Mouse (Mus musculus) limb, embryonic 15.5 days (tissue): ENCODE results near the gene Ankrd34c. TPM values are rescaled to one million over a fixed set of nuclear protein-coding genes. Genes with fewer than 3 reads are reported as not detected.

Experiments
- ATAC-seq: fragments of 200-750 bp; cut with Nextera tagmentation; 2 replicates; pipeline ENCODE4 v1.8.0; 2017; ENCODE audit warnings: low read depth, moderate TSS enrichment; ENCODE audit not compliant: insufficient number of reproducible peaks, low FRiP score, low TSS enrichment
- H3K27ac ChIP-seq: fragments of 300-500 bp; sonication (generic); 2 replicates; pipeline ENCODE4 v1.5.1; 2015; ENCODE audit warnings: moderate library complexity, mild to moderate bottlenecking, inconsistent platforms
- H3K27me3 ChIP-seq: fragments of 300-500 bp; sonication (generic); 2 replicates; pipeline ENCODE4 v1.6.1; 2015; ENCODE audit warnings: inconsistent platforms
- H3K36me3 ChIP-seq: fragments of 300-500 bp; sonication (generic); 2 replicates; pipeline ENCODE4 v1.6.1; 2015; ENCODE audit warnings: inconsistent platforms
- H3K4me1 ChIP-seq: fragments of 300-500 bp; sonication (generic); 2 replicates; pipeline ENCODE4 v1.6.1; 2015; ENCODE audit warnings: inconsistent platforms
- H3K4me2 ChIP-seq: fragments of 300-500 bp; sonication (generic); 2 replicates; pipeline ENCODE4 v1.6.1; 2015; ENCODE audit warnings: mild to moderate bottlenecking, inconsistent platforms
- H3K4me3 ChIP-seq: fragments of 300-500 bp; sonication (generic); 2 replicates; pipeline ENCODE4 v1.5.1; 2015; ENCODE audit warnings: mild to moderate bottlenecking, inconsistent platforms
- H3K9ac ChIP-seq: fragments of 300-500 bp; sonication (generic); 2 replicates; pipeline ENCODE4 v1.6.1; 2015; ENCODE audit warnings: inconsistent platforms
- H3K9me3 ChIP-seq: fragments of 300-500 bp; sonication (generic); 2 replicates; pipeline ENCODE4 v1.6.1; 2016; ENCODE audit warnings: inconsistent platforms
- WGBS: fragments of 180-500 bp; shearing (Covaris S2); methylation state at CpG from one replicate; pipeline ENCODE4 v1.1.7; 2015; 5-methylcytosine and 5-hydroxymethylcytosine counted together
- polyA plus RNA-seq: library from polyadenylated mRNA; unstranded; fragments of >200 nt; fragmentation: Nextera tagmentation; extraction: Ambion mirVana; gene quantifications from 2 replicates; pipeline ENCODE4 v1.2.1, GENCODE M21; 2015

The Ankrd34c gene
- 0.05 TPM in 1 of 2 replicates, not detected in the other for polyA plus RNA-seq

- peaks cover 16% of the 10 kb centered on the region for H3K27me3 ChIP-seq
- H3K4me2 ChIP-seq: no peak within 1 kb of the TSS
- H3K9ac ChIP-seq: no peak within 1 kb of the TSS
- 0 out of 2 replicates have a peak, but pooled peaks cover 5% of the 10 kb centered on the region for H3K4me1 ChIP-seq
- ATAC-seq: no peak
- no peak within 1 kb of the TSS for H3K4me3 ChIP-seq
- 2% methylated on average over 8 of the region's 8 CpGs for WGBS
- H3K27ac ChIP-seq: no peak within 1 kb of the TSS
- H3K36me3 ChIP-seq: no peaks in the 10 kb centered on the region
- H3K9me3 ChIP-seq: no peaks in the 10 kb centered on the region
These were observed at the start of gene Ankrd34c for GRCm38 (mm10) chr9:89738295-89738694. Ankrd34c (minus strand) TSS chr9:89738475.

GRCm38 (mm10) chr9:89787532-89787931 lies 49.3 kb upstream of the Ankrd34c start:
- Histone ChIP-seq H3K4me2 (no peak overlapping the region), H3K27ac (no peak overlapping the region), H3K36me3 (no peaks in the 10 kb centered on the region), H3K9ac (no peak overlapping the region), H3K27me3 (no peaks in the 10 kb centered on the region), H3K9me3 (no peaks in the 10 kb centered on the region), H3K4me3 (no peak overlapping the region), H3K4me1 (no peaks in the 10 kb centered on the region)
- 56% methylated on average over 4 of the region's 4 CpGs for WGBS
- ATAC-seq: no peak

GRCm38 (mm10) chr9:89781395-89781927 lies 43.2 kb upstream of the Ankrd34c start:
- Histone ChIP-seq H3K27ac (no peak overlapping the region), H3K4me1 (no peaks in the 10 kb centered on the region), H3K4me3 (no peak overlapping the region), H3K9ac (no peak overlapping the region), H3K4me2 (no peak overlapping the region), H3K9me3 (no peaks in the 10 kb centered on the region), H3K27me3 (no peaks in the 10 kb centered on the region), H3K36me3 (no peaks in the 10 kb centered on the region)
- ATAC-seq: no peak

- 90% methylated on average over 1 of the region's 1 CpGs for WGBS
- H3K9ac ChIP-seq: no peak overlapping the region
- no peaks in the 10 kb centered on the region for H3K4me1 ChIP-seq
- H3K27ac ChIP-seq: no peak overlapping the region
- no peak overlapping the region for H3K4me3 ChIP-seq
- no peaks in the 10 kb centered on the region for H3K36me3 ChIP-seq
- no peaks in the 10 kb centered on the region for H3K27me3 ChIP-seq
- no peak for ATAC-seq
- H3K4me2 ChIP-seq: no peak overlapping the region
- H3K9me3 ChIP-seq: no peaks in the 10 kb centered on the region
These were observed 41.0 kb upstream of the Ankrd34c start for GRCm38 (mm10) chr9:89779237-89779636.

- no peak for ATAC-seq
- H3K4me1 ChIP-seq: no peaks in the 10 kb centered on the region
- no peak overlapping the region for H3K4me3 ChIP-seq
- H3K27me3 ChIP-seq: no peaks in the 10 kb centered on the region
- no peak overlapping the region for H3K9ac ChIP-seq
- 58% methylated on average over 1 of the region's 1 CpGs for WGBS
- no peak overlapping the region for H3K27ac ChIP-seq
- H3K4me2 ChIP-seq: no peak overlapping the region
- no peaks in the 10 kb centered on the region for H3K9me3 ChIP-seq
- no peaks in the 10 kb centered on the region for H3K36me3 ChIP-seq
These were observed 32.9 kb upstream of the Ankrd34c start for GRCm38 (mm10) chr9:89771153-89771552.

- ATAC-seq: no peak
- Histone ChIP-seq H3K27me3 (no peaks in the 10 kb centered on the region), H3K4me2 (no peak overlapping the region), H3K4me1 (no peaks in the 10 kb centered on the region), H3K9me3 (no peaks in the 10 kb centered on the region), H3K27ac (no peak overlapping the region), H3K9ac (no peak overlapping the region), H3K36me3 (no peaks in the 10 kb centered on the region), H3K4me3 (no peak overlapping the region)
- 63% methylated on average over 1 of the region's 1 CpGs for WGBS
These were observed 23.7 kb upstream of the Ankrd34c start for GRCm38 (mm10) chr9:89762017-89762416.

GRCm38 (mm10) chr9:89758569-89758968 lies 20.3 kb upstream of the Ankrd34c start:
- Histone ChIP-seq H3K27ac (no peak overlapping the region), H3K27me3 (no peaks in the 10 kb centered on the region), H3K4me1 (no peaks in the 10 kb centered on the region), H3K4me2 (no peak overlapping the region), H3K36me3 (no peaks in the 10 kb centered on the region), H3K9ac (no peak overlapping the region), H3K9me3 (no peaks in the 10 kb centered on the region), H3K4me3 (no peak overlapping the region)
- WGBS: 68% methylated on average over 1 of the region's 1 CpGs
- no peak for ATAC-seq

- 81% methylated on average over 1 of the region's 1 CpGs for WGBS
- H3K36me3 ChIP-seq: no peaks in the 10 kb centered on the region
- H3K27ac ChIP-seq: no peak overlapping the region
- no peak overlapping the region for H3K9ac ChIP-seq
- ATAC-seq: no peak
- H3K4me2 ChIP-seq: no peak overlapping the region
- H3K4me3 ChIP-seq: no peak overlapping the region
- H3K27me3 ChIP-seq: no peaks in the 10 kb centered on the region
- H3K9me3 ChIP-seq: no peaks in the 10 kb centered on the region
- H3K4me1 ChIP-seq: no peaks in the 10 kb centered on the region
These were observed 19.9 kb upstream of the Ankrd34c start for GRCm38 (mm10) chr9:89758139-89758538.

GRCm38 (mm10) chr9:89757571-89757970 lies 19.3 kb upstream of the Ankrd34c start:
- no peaks in the 10 kb centered on the region for H3K4me1 ChIP-seq
- no peak overlapping the region for H3K27ac ChIP-seq
- no peaks in the 10 kb centered on the region for H3K36me3 ChIP-seq
- WGBS: 42% methylated on average over 4 of the region's 4 CpGs
- no peaks in the 10 kb centered on the region for H3K9me3 ChIP-seq
- H3K4me2 ChIP-seq: no peak overlapping the region
- H3K9ac ChIP-seq: no peak overlapping the region
- no peak overlapping the region for H3K4me3 ChIP-seq
- no peak for ATAC-seq
- H3K27me3 ChIP-seq: no peaks in the 10 kb centered on the region

- Histone ChIP-seq H3K9ac (no peak overlapping the region), H3K4me3 (no peak overlapping the region), H3K4me2 (no peak overlapping the region), H3K27ac (no peak overlapping the region), H3K4me1 (0 out of 2 replicates have a peak, but pooled peaks cover 5% of the 10 kb centered on the region), H3K36me3 (no peaks in the 10 kb centered on the region), H3K27me3 (peaks cover 16% of the 10 kb centered on the region), H3K9me3 (no peaks in the 10 kb centered on the region)
- ATAC-seq: no peak
These were observed 1.8 kb upstream of the Ankrd34c start for GRCm38 (mm10) chr9:89740041-89740440.

- Histone ChIP-seq H3K27ac (no peak overlapping the region), H3K27me3 (peaks cover 16% of the 10 kb centered on the region), H3K4me1 (0 out of 2 replicates have a peak, but pooled peaks cover 5% of the 10 kb centered on the region), H3K9ac (no peak overlapping the region), H3K36me3 (no peaks in the 10 kb centered on the region), H3K4me2 (no peak overlapping the region), H3K4me3 (no peak overlapping the region), H3K9me3 (no peaks in the 10 kb centered on the region)
- no peak for ATAC-seq
- WGBS: 12% methylated on average over 6 of the region's 6 CpGs
These were observed 387 bp downstream of the Ankrd34c start for GRCm38 (mm10) chr9:89737888-89738287.

- H3K9me3 ChIP-seq: no peaks in the 10 kb centered on the region
- H3K4me1 ChIP-seq: 0 out of 2 replicates have a peak, but pooled peaks cover 5% of the 10 kb centered on the region
- 8% methylated on average over 20 of the region's 20 CpGs for WGBS
- H3K4me3 ChIP-seq: no peak overlapping the region
- no peak for ATAC-seq
- no peak overlapping the region for H3K27ac ChIP-seq
- peaks cover 16% of the 10 kb centered on the region for H3K27me3 ChIP-seq
- H3K36me3 ChIP-seq: no peaks in the 10 kb centered on the region
- H3K4me2 ChIP-seq: no peak overlapping the region
- no peak overlapping the region for H3K9ac ChIP-seq
These were observed 1.2 kb downstream of the Ankrd34c start for GRCm38 (mm10) chr9:89736932-89737705.
